Mouse (Mus musculus) spleen, postnatal 36 days (tissue): Measurements from ENCODE around the gene Ccdc113.
A peak's percentile ranks its signal among the peaks of the same experiment; 100 is the strongest.

Source experiments
- DNase-seq, 2 experiments: peaks; one replicate each; pipeline ENCODE4 v3.0.0; 2022; ENCODE audit warnings: low spot score in 2 of 2, mixed read lengths in 1 of 2

The Ccdc113 gene

DNA sequence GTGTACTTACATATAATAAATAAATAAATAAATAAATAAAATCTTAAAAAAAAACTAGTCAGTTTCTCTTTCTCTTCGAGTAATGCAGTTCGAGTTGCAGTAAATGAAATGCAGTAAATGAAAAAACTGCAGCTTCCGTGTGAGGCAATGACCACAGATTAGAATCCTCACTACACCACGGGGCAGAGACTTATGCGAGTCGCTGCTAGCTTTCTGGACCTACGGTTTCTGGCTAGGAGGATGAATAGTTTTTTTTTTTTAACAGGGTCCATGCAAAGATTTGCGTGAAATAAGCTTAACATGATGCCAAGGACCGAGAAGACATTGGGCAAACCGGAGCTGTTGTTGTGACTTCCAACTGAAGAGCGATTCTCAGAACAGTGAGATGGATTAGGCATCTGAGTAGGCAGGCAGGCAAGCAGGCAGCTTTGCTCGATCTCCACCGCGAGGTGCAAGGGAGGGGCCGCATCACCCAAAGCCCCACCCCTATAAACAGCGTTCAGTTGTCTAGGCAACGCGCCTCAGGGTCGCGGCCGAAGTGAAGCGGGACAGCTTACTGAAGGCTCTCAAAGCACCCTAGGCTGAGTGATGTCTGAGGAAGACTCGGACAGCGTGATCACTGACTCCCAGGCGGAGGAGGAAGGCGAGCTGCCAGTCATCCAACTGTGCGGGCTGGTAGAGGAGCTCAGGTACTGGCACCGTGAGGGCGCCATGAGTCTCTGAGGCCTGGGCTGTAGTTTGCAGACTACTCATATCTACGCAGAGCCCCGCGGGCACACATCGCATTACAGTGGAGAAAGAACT is at the start of gene Ccdc113:
Gene Ccdc113 (plus strand): TSS at position 502 of the 804 bp plus-strand sequence.
- peak; percentile 11 to 18 for DNase-seq

DNA sequence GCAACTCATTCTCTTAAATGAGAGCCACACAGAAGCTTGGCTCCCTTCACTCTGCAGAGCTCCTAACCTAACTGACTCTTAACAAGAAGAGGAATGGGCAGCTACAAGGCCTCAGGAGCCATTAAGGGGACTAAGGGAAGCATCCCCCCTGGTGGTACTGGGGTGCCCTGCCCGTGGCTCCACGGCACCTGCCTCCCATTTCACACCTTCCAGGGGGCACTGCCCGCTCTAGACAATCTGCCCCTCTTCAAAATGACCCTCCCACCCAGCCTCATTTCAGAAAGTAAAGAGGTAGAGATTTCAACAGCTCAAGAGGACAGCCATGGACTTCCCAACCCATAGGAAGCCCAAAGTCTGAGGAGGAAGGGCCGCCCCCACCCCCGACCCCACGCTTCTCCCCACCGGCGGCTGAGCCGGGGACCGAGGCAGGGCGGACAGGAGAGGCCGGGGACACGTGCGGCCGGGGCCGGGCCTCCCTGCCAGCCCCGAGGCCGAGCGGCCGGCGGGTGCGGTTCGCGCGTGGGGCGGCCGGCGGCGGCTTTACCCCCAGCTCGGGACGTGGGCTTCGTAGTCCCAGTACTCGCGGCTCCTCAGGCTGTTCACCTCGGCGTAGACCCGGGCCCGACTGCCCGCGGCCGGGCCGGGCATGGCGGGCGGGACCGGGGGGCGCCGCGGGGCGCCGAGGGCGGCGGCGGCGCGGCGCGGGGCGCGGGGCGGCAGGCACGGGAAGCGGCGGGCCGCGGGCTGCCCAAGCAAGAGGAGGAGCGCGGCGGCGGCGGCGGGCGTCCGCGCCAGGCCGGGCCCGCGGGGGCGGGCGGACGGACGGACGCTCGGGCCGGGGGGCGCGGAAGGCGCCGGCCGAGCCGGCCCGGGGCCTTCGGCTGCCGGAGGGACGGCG is 45.8 kb upstream of the Ccdc113 start:
- no peak for DNase-seq

GRCm38 (mm10) chr8:95488698-95489332 is 45.1 kb upstream of the Ccdc113 start:
- DNase-seq, result peak; percentile 79

GRCm38 (mm10) chr8:95490006-95490405 is 43.9 kb upstream of the Ccdc113 start, which contains the start of gene Csnk2a2:
TSS of gene Csnk2a2 (minus strand) at chr8:95490039.
- no peak for DNase-seq

DNA sequence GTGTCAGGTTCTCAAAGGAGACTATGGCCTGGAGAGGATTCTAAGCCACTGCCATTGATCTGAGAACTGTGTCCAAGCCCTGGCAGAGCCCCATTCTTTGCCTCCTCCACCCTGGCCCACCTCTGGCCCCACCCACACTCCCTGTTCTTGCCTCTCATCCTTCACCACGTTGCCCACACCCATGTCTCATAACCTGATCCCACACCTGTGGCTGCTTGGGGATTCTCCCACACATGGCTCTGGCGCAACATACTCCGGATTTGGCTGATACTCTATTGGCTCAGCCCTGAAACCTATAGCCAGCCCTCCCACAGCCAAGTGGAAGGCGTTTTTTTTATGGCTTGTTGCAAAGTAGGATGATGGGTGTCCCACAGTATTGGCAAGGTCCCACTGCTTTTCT is 41.8 kb upstream of the Ccdc113 start:
- no peak for DNase-seq

GRCm38 (mm10) chr8:95495444-95495843 is 38.4 kb upstream of the Ccdc113 start:
- no peak for DNase-seq

- DNase-seq, result no peak
Measured at GRCm38 (mm10) chr8:95496420-95496819, 37.5 kb upstream of the Ccdc113 start.

GRCm38 (mm10) chr8:95497821-95498220 is 36.1 kb upstream of the Ccdc113 start:
- no peak for DNase-seq

DNA sequence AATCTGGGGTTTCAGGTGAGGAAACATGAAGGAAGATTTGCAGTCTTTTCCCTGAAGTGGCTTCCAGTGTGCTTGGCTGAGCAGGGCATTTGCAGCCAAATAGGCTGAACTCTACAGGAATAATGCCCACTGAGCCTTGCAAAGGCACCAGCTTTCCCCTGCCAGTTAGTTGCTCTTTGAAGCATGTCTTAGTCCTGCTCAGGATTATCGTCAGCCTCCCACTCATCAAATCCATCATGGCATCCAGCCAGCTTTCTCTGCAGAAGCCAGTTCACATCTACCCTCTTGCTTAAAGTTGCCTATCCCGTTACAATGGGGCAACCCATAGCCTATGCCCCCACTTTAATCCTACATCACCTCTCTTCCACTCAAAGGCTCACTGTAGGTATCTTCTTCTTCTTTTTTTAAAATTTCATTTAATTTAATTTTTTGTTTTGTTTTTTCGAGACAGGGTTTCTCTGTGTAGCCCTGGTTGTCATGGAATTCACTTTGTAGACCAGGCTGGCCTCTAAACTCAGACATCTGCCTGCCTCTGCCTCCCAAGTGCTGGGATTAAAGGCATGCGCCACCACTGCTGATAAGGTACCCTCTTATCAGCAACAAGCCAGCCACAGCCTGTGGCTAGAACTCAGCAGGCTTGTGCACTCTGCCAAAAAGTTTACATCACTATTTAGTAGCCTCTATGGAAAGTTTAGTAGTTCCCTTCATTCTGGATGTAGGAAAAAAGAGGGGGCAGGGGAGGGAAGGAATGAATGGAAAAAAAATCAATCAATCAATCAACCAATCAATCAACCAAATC is 34.4 kb upstream of the Ccdc113 start:
- DNase-seq, result no peak

DNA sequence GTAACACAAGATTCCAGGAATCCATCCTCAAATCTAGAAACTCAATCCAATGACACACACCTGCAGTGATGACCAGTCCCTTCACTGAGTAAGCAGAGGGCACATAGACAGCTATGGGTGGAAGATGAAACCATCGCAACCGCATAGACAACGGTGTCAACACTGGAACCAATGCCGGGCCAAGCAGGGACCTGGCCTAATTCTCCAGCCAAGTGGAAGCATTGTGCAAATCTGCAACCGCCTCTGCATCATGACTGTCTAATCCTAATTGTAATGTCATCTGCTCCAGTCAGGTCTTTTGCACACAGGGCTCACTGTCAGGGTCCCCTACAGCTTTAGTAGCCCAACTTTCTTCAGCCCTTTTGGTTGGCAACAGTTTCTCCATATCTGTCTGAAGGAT is 33.4 kb upstream of the Ccdc113 start:
- DNase-seq, result no peak

GRCm38 (mm10) chr8:95502431-95502830 is 31.5 kb upstream of the Ccdc113 start:
- no peak for DNase-seq

GRCm38 (mm10) chr8:95504835-95505234 is 29.1 kb upstream of the Ccdc113 start:
- DNase-seq, result no peak

- no peak for DNase-seq
Measured at GRCm38 (mm10) chr8:95505606-95506005, 28.3 kb upstream of the Ccdc113 start.

DNA sequence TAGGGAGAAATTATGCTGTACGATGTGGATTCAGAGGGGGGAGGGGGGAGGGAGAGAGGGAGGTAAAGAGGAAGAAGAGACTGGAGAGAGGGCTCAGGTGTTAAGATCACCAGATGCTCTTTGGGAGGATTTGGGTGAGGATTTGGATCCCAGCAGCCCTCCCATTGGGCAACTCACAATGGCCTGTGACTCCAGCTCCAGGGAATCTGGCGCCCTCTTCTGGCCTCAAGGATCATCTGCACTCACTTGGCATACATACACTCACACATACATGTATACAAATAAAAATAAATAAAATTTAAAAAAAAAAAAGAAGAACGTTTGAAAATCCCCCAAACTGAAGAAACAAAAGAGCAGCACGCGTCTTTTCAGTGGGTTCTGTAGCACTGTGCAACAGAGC is 27.6 kb upstream of the Ccdc113 start:
- no peak for DNase-seq

DNA sequence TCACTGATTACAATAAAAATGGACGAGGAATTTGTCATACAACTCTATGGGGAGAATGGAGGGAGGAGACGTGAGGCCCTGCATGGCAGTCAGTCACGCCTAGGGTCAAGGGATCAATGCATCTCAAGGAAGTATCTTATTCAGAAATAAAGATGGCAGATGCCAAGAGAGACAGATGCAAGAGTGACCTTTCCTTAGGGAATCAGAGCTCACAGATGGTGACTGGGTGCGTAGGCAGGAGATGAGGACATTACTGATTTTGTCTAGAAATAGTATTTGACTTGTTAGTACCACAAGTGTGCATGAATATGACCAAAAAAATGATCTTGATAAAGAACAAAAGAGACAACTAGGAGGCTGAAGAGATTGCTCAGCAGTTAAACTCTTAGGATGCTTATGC is 21.6 kb upstream of the Ccdc113 start:
- no peak for DNase-seq

- DNase-seq, result no peak
Measured at GRCm38 (mm10) chr8:95513219-95513618, 20.7 kb upstream of the Ccdc113 start.

GRCm38 (mm10) chr8:95516928-95517327 is 17.0 kb upstream of the Ccdc113 start:
- DNase-seq, result no peak

DNA sequence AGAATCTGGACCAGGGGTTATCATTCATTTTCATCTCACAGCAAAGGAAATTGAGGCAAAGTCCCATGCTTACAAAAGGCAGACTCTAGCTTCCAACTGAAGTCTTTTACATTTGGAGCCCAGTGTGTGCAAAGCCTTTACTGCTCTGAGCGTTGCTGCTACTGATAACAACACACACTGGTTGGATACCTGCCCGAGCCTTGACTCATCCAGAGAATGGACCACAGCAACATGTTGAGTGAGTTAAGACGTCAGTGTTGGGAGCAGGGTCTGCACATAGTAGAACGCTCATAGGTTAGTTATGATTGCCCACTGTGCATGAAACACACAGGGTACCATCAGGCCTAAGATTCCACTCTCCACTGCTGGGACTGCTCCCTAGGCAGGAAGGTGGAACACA is 9.9 kb upstream of the Ccdc113 start:
- no peak for DNase-seq

GRCm38 (mm10) chr8:95528194-95528593 is 5.7 kb upstream of the Ccdc113 start:
- no peak for DNase-seq

DNA sequence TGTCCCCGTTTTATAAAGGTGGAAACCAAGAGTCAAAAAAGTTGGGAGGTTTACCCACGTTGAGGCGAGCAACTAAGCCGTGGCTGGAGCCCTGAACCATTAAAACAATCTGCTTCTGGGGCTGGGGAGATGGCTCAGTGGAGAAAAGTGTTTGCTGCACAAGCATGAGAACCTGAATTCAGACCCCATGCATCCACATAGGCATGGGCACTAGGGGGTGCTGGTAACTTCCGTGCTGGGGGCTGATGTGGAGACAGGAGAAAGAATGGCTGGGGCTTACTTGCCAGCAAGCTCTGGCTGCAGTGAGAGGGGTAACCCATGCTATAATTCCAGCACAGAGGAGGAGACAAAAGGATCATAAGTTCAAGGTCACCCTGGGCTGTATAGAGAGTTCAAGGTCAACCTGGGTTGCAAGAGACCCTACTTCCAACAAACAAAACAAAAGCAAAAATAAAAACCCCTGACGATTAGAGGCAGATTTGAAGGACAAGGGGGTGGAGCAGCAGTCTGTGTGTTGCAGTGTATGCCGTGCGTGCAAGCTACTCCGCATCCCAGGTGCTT is 5.1 kb upstream of the Ccdc113 start:
- DNase-seq, result no peak

- DNase-seq, result no peak
Measured at GRCm38 (mm10) chr8:95532206-95532605, 1.7 kb upstream of the Ccdc113 start.
